Mouse (Mus musculus) heart, adult 2 months (tissue): ENCODE data around the gene Tbkbp1.
A peak's percentile ranks its signal among the peaks of the same experiment; 100 is the strongest.

Source experiments
- EP300 ChIP-seq: fragments of 200-500 bp; IDR thresholded peaks from 2 replicates; pipeline ENCODE4 v1.6.1; 2011; ENCODE audit warnings: low read depth, low read length, control low read depth; ENCODE audit not compliant: insufficient read depth
- POLR2A ChIP-seq: fragments of 200-500 bp; IDR thresholded peaks from 2 replicates; pipeline ENCODE4 v1.6.1; 2011; ENCODE audit warnings: mild to moderate bottlenecking, low read depth, low read length, control low read depth; ENCODE audit not compliant: insufficient read depth

DNA sequence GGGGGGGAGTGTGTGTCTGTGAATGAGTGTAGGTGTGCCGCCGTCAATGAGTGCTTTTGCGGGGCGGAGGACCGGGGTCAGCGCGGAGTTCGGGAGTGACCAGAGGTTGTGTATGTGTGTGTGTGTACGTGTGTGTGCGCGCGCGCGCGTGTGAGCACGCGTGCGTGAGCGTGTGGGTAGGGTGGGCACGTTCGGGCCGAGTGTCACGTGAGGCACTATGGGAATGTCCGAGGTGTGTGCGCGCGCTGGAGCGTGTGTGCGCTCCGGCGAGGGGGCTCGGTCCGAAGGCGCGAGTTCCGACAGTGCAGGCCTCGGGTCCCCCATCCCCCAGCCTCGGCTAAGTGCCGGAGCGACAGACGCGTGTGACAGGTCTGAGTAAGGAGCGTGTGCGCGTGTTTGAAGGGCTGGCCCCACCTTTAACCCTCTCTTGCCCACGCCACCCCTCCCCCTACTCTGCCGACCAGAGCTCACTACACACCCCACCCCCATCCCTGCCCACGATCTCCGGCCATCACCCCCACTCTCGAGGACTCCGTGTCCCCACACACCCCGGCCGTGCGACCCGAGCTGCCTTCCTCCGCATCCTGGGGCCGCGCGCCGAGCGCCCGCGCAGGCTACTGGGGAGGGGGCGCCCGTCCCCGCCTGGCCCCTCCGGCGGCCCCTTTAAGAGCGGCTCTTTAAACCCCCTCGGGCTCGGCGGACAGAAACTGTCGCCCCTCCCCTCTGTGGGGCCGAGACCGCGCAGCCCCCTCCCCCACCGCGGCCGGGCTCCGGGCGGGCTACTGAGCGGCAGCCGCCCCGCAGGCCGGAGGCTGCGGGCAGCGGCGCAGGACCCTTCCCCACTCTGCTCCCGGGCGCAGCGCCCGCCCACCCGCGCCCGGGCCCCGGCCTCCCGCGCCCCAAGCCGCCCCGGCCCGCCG, 624 bp downstream of the Tbkbp1 start:
- TF ChIP-seq EP300 (no peak), POLR2A (peak; percentile 51)
